Mouse (Mus musculus) intestine, postnatal 0 days (tissue): ENCODE measurements at regions not wholly inside any gene's neighbourhood (a gene's known extent, or its start where the extent isn't known, plus 50 kb on each side); places are given as distances from the start of the nearest gene placed in this dataset.

Source experiments
- ATAC-seq: fragments of 200-750 bp; cut with Nextera tagmentation; 2 replicates; pipeline ENCODE4 v1.8.0; 2017; ENCODE audit warnings: mild to moderate bottlenecking, moderate TSS enrichment, moderate library complexity
- H3K27ac ChIP-seq: fragments of 300-500 bp; sonication (generic); 2 replicates; pipeline ENCODE4 v1.5.1; 2014; ENCODE audit warnings: mild to moderate bottlenecking, low read depth, low read length, moderate library complexity
- H3K27me3 ChIP-seq: fragments of 300-500 bp; sonication (generic); replicated peaks from 2 replicates; pipeline ENCODE4 v1.6.1; 2014; ENCODE audit warnings: low read length, mixed read lengths; ENCODE audit not compliant: control insufficient read depth, insufficient read depth
- H3K36me3 ChIP-seq: fragments of 300-500 bp; sonication (generic); 2 replicates; pipeline ENCODE4 v1.6.1; 2014; ENCODE audit warnings: mild to moderate bottlenecking, moderate library complexity; ENCODE audit not compliant: control insufficient read depth, insufficient read depth
- H3K4me1 ChIP-seq: fragments of 300-500 bp; sonication (generic); replicated peaks from 2 replicates; pipeline ENCODE4 v1.6.1; 2014; ENCODE audit warnings: antibody characterized with exemption, low read length, mixed read lengths; ENCODE audit not compliant: control insufficient read depth, insufficient read depth
- H3K4me2 ChIP-seq: fragments of 300-500 bp; sonication (generic); replicated peaks from 2 replicates; pipeline ENCODE4 v1.6.1; 2014; ENCODE audit warnings: low read depth, mild to moderate bottlenecking, moderate library complexity
- H3K4me3 ChIP-seq: fragments of 300-500 bp; sonication (generic); 2 replicates; pipeline ENCODE4 v1.5.1; 2014; ENCODE audit warnings: low read depth, low read length
- H3K9ac ChIP-seq: fragments of 300-500 bp; sonication (generic); 2 replicates; pipeline ENCODE4 v1.6.1; 2014; ENCODE audit warnings: mild to moderate bottlenecking, low read depth, low read length
- H3K9me3 ChIP-seq: fragments of 300-500 bp; sonication (generic); 2 replicates; pipeline ENCODE4 v1.6.1; 2016; ENCODE audit warnings: mixed run types; ENCODE audit not compliant: control insufficient read depth
- CTCF ChIP-seq: sonication (generic); IDR thresholded peaks from 2 replicates; pipeline ENCODE4 v1.5.1; 2016; ENCODE audit warnings: low read depth, mild to moderate bottlenecking, control low read depth, antibody characterized with exemption, moderate library complexity
- WGBS: fragments of 180-500 bp; shearing (Covaris S2); extraction: QIAGEN DNeasy Blood & Tissue Kit; methylation state at CpG from one replicate; pipeline ENCODE4 v1.1.7; 2014; 5-methylcytosine and 5-hydroxymethylcytosine counted together

GRCm38 (mm10) chr1:43361455-43361863, 82.9 kb upstream of the Nck2 start:
- Histone ChIP-seq H3K4me2 (no peak overlapping the region), H3K36me3 (no peaks in the 10 kb centered on the region), H3K9me3 (no peaks in the 10 kb centered on the region), H3K9ac (no peak overlapping the region), H3K27me3 (no peaks in the 10 kb centered on the region), H3K27ac (no peak overlapping the region), H3K4me3 (no peak overlapping the region), H3K4me1 (peaks cover 5% of the 10 kb centered on the region; the same call in 1 of the 2 replicates)
- TF ChIP-seq CTCF = no peak
- no peak for ATAC-seq
- WGBS = 46% methylated on average over 3 of the region's 3 CpGs

DNA sequence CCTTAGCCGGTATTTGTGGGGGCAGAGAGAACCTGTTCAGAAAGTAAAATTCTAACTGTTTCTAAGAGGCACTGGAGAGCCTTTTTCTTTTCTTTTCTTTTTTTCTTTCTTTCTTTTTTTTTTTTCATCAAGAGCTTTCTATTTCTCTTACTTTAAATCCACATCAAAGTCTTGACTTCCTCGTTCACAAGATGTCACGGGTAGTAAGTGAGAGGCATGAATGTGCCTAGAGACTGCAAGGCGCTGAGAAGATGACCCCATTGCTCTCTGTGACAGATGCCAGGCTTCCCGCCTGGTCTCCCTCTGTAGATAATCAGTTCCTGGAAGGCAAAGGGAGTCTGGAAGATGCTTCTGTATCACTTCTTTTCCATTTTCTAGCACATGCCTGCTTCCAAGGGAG, 82.2 kb upstream of the Nck2 start:
- ATAC-seq = no peak
- TF ChIP-seq CTCF = no peak
- Histone ChIP-seq H3K27me3 (no peaks in the 10 kb centered on the region), H3K9me3 (no peaks in the 10 kb centered on the region), H3K4me2 (no peak overlapping the region), H3K4me1 (peaks cover 5% of the 10 kb centered on the region; the same call in 1 of the 2 replicates), H3K4me3 (no peak overlapping the region), H3K27ac (no peak overlapping the region), H3K36me3 (no peaks in the 10 kb centered on the region), H3K9ac (no peak overlapping the region)
- 68% methylated on average over 5 of the region's 5 CpGs for WGBS

DNA sequence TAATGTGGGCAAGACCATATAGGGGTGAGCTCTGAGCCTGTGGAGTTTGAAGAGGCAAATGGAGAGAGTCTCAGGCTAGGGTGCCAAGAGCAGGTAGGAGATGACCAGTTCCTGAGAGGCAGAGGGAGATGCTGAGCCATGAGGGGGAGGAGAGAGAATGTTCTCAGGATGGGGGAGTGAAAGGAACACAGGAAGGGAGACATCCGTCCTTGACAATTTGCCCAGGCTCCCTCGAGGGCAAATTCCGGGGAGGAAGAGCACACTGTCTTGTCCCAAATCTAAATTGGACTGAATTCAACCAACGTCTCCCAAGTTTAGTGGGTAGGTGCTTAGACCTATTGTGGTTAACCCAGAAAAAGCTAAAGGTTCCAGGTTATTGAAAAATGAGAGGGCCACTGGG, 81.2 kb upstream of the Nck2 start:
- Histone ChIP-seq H3K27ac (no peak overlapping the region), H3K4me2 (no peak overlapping the region), H3K27me3 (no peaks in the 10 kb centered on the region), H3K36me3 (no peaks in the 10 kb centered on the region), H3K9ac (no peak overlapping the region), H3K4me1 (peaks cover 5% of the 10 kb centered on the region; the same call in 1 of the 2 replicates), H3K9me3 (no peaks in the 10 kb centered on the region), H3K4me3 (no peak overlapping the region)
- 68% methylated on average over 4 of the region's 4 CpGs for WGBS
- ATAC-seq = no peak
- TF ChIP-seq CTCF = no peak

- 62% methylated on average over 2 of the region's 2 CpGs for WGBS
- no peak for ATAC-seq
- Histone ChIP-seq H3K9ac (no peak overlapping the region), H3K27ac (no peak overlapping the region), H3K4me1 (no peaks in the 10 kb centered on the region), H3K36me3 (no peaks in the 10 kb centered on the region), H3K4me2 (no peak overlapping the region), H3K9me3 (no peaks in the 10 kb centered on the region), H3K27me3 (no peaks in the 10 kb centered on the region), H3K4me3 (no peak overlapping the region)
- TF ChIP-seq CTCF = no peak
These were observed 77.9 kb upstream of the Nck2 start for GRCm38 (mm10) chr1:43366433-43366832.

- WGBS = 52% methylated on average over 5 of the region's 5 CpGs
- H3K4me1 ChIP-seq = no peaks in the 10 kb centered on the region
- H3K9ac ChIP-seq = no peak overlapping the region
- H3K9me3 ChIP-seq = no peaks in the 10 kb centered on the region
- H3K36me3 ChIP-seq = no peaks in the 10 kb centered on the region
- no peaks in the 10 kb centered on the region for H3K27me3 ChIP-seq
- no peak overlapping the region for H3K4me3 ChIP-seq
- ATAC-seq = no peak
- TF ChIP-seq CTCF = no peak
- H3K27ac ChIP-seq = no peak overlapping the region
- no peak overlapping the region for H3K4me2 ChIP-seq
These were observed 77.1 kb upstream of the Nck2 start for GRCm38 (mm10) chr1:43367151-43367895.

DNA sequence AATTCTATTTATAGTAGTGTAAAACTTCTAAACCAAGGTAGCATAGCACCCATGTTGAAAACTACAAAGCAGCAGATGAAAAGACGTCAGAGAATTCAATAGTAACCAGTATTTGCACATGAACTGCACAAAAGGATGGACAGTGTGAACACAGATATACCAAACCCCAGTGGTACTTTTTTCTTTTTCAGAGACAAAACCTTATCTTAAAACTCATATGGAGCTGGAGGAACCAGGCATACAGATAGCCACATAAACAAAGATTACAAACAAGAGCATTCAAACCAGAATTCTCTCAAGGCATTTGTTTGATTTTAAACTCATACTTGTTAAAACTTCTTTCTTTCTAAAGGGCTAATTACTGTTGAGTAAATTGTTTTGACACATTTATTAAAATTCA, 72.5 kb upstream of the Nck2 start:
- Histone ChIP-seq H3K9ac (no peak overlapping the region), H3K27ac (no peak overlapping the region), H3K4me2 (no peak overlapping the region), H3K4me3 (no peak overlapping the region), H3K4me1 (no peaks in the 10 kb centered on the region), H3K27me3 (no peaks in the 10 kb centered on the region), H3K9me3 (no peaks in the 10 kb centered on the region), H3K36me3 (no peaks in the 10 kb centered on the region)
- no peak for TF ChIP-seq CTCF
- ATAC-seq = no peak
- WGBS = 85% methylated on average over 1 of the region's 1 CpGs
